Mouse (Mus musculus) spleen, adult 2 months (tissue): Measurements from ENCODE around the gene Kng2. TPM values are rescaled to one million over a fixed set of nuclear protein-coding genes. Genes with fewer than 3 reads are reported as not detected.
"Not testable (repeated sequence)": the region's sequence is repeated elsewhere in the genome, so short reads cannot be mapped to it uniquely, and the experiment has no call there.

Source experiments
- DNase-seq, 2 experiments: peaks; one replicate each; pipeline versions ENCODE4 v3.0.0 to v3.0.0-alpha.2; 2012 to 2021; ENCODE audit warnings: low spot score in 2 of 2, low read depth in 1 of 2
- H3K27ac ChIP-seq: fragments of 200-500 bp; 2 replicates; pipeline ENCODE4 v1.5.1; 2012; ENCODE audit warnings: low read length, inconsistent platforms; ENCODE audit not compliant: insufficient read depth
- H3K27me3 ChIP-seq: fragments of 200-500 bp; 2 replicates; pipeline ENCODE4 v1.6.1; 2012; ENCODE audit warnings: mild to moderate bottlenecking, moderate library complexity, low read length, inconsistent platforms; ENCODE audit not compliant: control insufficient read depth, insufficient read depth
- H3K36me3 ChIP-seq: fragments of 200-500 bp; 2 replicates; pipeline ENCODE4 v1.6.1; 2012; ENCODE audit warnings: mild to moderate bottlenecking, low read length, inconsistent platforms; ENCODE audit not compliant: control insufficient read depth, insufficient read depth
- H3K4me1 ChIP-seq: fragments of 200-500 bp; 2 replicates; pipeline ENCODE4 v1.6.1; 2011; ENCODE audit warnings: inconsistent platforms; ENCODE audit not compliant: control insufficient read depth, insufficient read depth, insufficient read length
- H3K4me3 ChIP-seq: fragments of 200-500 bp; 2 replicates; pipeline ENCODE4 v1.5.1; 2011; ENCODE audit warnings: mild to moderate bottlenecking, inconsistent platforms; ENCODE audit not compliant: insufficient read depth, insufficient read length; ENCODE audit errors: extremely low read depth
- CTCF ChIP-seq: fragments of 200-500 bp; IDR thresholded peaks from 2 replicates; pipeline ENCODE4 v1.5.1; 2011; ENCODE audit warnings: mild to moderate bottlenecking, inconsistent platforms; ENCODE audit not compliant: insufficient read depth, insufficient read length, insufficient replicate concordance; ENCODE audit errors: extremely low read depth
- POLR2A ChIP-seq: fragments of 200-500 bp; IDR thresholded peaks from 2 replicates; pipeline ENCODE4 v1.6.1; 2011; ENCODE audit warnings: low read depth, low read length, inconsistent platforms
- WGBS: fragments of 180-500 bp; shearing (Covaris S2); methylation state at CpG from one replicate; pipeline ENCODE4 v1.1.7; 2018; 5-methylcytosine and 5-hydroxymethylcytosine counted together
- polyA plus RNA-seq: library from polyadenylated mRNA; depleted of rRNA; stranded (reverse); fragments of >200 nt; gene quantifications from 2 replicates; pipeline ENCODE4 v1.2.3, GENCODE M21; 2012; rRNA removed

The Kng2 gene
- polyA plus RNA-seq, 1 experiment = not detected

GRCm38 (mm10) chr16:22950840-22951395, 78.4 kb downstream of the Kng2 start, which contains the start of gene Hrg:
Gene Hrg (plus strand): TSS chr16:22951072.
- Histone ChIP-seq H3K36me3 (no peaks in the 10 kb centered on the region), H3K4me1 (no peaks in the 10 kb centered on the region), H3K4me3 (no peak within 1 kb of the TSS), H3K27ac (no peak within 1 kb of the TSS), H3K27me3 (no peaks in the 10 kb centered on the region)
- WGBS = 94% methylated on average over 6 of the region's 6 CpGs
- no peak for TF ChIP-seq CTCF
- no peak for DNase-seq

DNA sequence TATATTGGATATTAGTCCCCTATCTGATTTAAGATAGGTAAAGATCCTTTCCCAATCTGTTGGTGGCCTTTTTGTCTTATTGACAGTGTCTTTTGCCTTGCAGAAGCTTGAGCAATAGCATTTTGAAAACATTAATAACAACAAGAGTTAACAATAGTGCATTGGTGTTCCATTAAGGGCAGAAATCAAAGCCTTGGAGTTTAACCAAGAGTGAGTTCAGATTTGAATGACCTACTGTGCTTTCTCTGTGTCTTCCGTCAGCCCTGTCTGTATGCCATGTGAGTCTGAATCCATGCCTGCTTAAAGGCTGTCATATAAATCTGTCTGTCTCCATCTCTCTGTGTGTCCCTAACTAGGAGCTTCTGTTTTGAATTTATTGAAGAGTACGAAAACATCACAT, 81.9 kb downstream of the Kng2 start:
- H3K4me3 ChIP-seq = no peak overlapping the region
- no peaks in the 10 kb centered on the region for H3K27me3 ChIP-seq
- no peak for DNase-seq
- no peak for TF ChIP-seq CTCF
- no peak for TF ChIP-seq POLR2A
- no peaks in the 10 kb centered on the region for H3K4me1 ChIP-seq
- H3K27ac ChIP-seq = no peak overlapping the region
- H3K36me3 ChIP-seq = no peaks in the 10 kb centered on the region
- 85% methylated on average over 2 of the region's 2 CpGs for WGBS

DNA sequence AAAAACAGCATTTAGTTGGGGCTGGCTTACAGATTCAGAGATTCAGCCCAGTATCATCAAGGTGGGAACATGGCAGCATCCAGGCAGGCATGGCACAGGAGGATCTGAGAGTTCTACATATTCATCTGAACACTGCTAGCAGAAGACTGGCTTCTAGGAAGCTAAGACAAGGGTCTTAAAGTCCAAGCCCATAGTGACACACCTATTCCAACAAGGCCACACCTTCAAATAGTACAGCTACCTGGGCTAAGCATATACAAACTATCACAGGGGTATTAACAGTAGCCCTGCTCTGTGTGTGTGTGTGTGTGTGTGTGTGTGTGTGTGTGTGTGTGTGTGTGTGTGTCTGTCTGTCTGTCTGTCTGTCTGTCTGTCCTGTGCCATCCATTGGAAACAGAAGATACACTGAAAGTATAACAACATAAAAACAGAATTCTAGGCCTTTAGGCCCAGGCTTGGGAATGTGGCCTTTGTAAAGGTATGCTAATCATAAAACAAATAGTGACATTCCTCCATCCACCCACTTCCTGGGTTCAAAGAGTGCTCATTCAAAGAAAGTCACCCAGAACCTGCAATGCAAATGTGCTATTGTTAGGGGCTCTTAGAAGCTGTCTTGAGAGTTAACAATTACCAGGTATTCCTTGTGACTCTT, 87.3 kb downstream of the Kng2 start:
- not testable (repeated sequence) for H3K4me1 ChIP-seq, H3K27ac ChIP-seq, DNase-seq, H3K27me3 ChIP-seq, H3K4me3 ChIP-seq, H3K36me3 ChIP-seq

DNA sequence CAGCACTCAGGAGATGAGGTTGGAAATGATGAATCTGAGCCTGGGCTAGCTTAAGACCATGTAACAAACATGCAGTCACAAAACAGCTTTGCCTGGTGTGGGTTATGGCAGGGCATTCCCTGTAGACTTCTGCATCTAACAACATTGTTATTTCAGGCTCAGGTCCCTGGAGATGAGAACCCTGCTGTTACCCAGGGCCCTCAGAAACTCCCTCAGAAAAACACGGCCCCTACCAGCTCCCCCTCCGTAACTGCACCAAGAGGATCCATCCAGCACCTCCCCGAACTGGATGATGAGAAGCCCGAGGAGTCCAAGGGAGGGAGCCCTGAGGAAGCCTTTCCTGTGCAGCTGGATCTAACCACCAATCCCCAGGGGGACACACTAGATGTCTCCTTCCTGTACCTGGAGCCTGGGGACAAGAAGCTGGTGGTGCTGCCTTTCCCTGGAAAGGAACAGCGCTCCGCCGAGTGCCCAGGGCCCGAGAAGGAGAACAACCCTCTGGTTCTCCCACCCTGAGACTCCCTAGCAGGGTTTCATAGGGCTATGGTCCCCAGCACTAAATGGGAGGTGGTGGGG, 90.1 kb downstream of the Kng2 start:
- Histone ChIP-seq H3K36me3 (no peaks in the 10 kb centered on the region), H3K4me1 (peaks cover 6% of the 10 kb centered on the region; the same call in 1 of the 2 replicates), H3K27me3 (no peaks in the 10 kb centered on the region), H3K27ac (no peak overlapping the region), H3K4me3 (no peak overlapping the region)
- no peak for TF ChIP-seq CTCF
- no peak for TF ChIP-seq POLR2A
- DNase-seq = no peak
- 40% methylated on average over 8 of the region's 8 CpGs for WGBS

GRCm38 (mm10) chr16:22938541-22938940, 90.7 kb downstream of the Kng2 start:
- Histone ChIP-seq H3K4me1 (peaks cover 6% of the 10 kb centered on the region; the same call in 1 of the 2 replicates), H3K4me3 (no peak overlapping the region), H3K27me3 (no peaks in the 10 kb centered on the region), H3K27ac (no peak overlapping the region), H3K36me3 (no peaks in the 10 kb centered on the region)
- no peak for DNase-seq
- WGBS = 34% methylated on average over 2 of the region's 2 CpGs
- no peak for TF ChIP-seq CTCF
- no peak for TF ChIP-seq POLR2A

- Histone ChIP-seq H3K27me3 (no peaks in the 10 kb centered on the region), H3K36me3 (no peaks in the 10 kb centered on the region), H3K4me3 (no peak overlapping the region), H3K4me1 (peaks cover 6% of the 10 kb centered on the region; the same call in 1 of the 2 replicates), H3K27ac (no peak overlapping the region)
- whole genome bisulfite sequencing = 90% methylated on average over 12 of the region's 12 CpGs
- TF ChIP-seq POLR2A (no peak), CTCF (no peak)
- no peak for DNase-seq
These were observed 91.7 kb downstream of the Kng2 start for GRCm38 (mm10) chr16:22937631-22938030.

Other genes starting within 250 kb of the Kng2 start
- not detected in 2 replicates for gene Crygs, start 217.9 kb downstream of the Kng2 start, polyA plus RNA-seq
- gene Tbccd1, start 171.8 kb downstream of the Kng2 start, polyA plus RNA-seq = 9.1 and 9.9 TPM in 2 replicates
- 13.3 and 16.0 TPM in 2 replicates for gene Dnajb11, start 171.6 kb downstream of the Kng2 start, polyA plus RNA-seq
- 0.57 and 0.60 TPM in 2 replicates for gene Ahsg, start 138.2 kb downstream of the Kng2 start, polyA plus RNA-seq
- gene Fetub, start 111.1 kb downstream of the Kng2 start, polyA plus RNA-seq = 0.12 TPM in 1 of 2 replicates, not detected in the other
- not detected in 2 replicates for gene Hrg, start 78.4 kb downstream of the Kng2 start, polyA plus RNA-seq
- gene Kng1, start 28.4 kb upstream of the Kng2 start, polyA plus RNA-seq = 0.04 TPM in 1 of 2 replicates, not detected in the other
- 51.0 and 62.8 TPM in 2 replicates for gene Eif4a2, start 78.0 kb upstream of the Kng2 start, polyA plus RNA-seq
- gene Rfc4, start 98.3 kb upstream of the Kng2 start, polyA plus RNA-seq = 0.22 and 0.63 TPM in 2 replicates
- 2.9 and 5.8 TPM in 2 replicates for gene Adipoq, start 117.1 kb upstream of the Kng2 start, polyA plus RNA-seq
- 30.5 and 33.1 TPM in 2 replicates for gene St6gal1, start 195.3 kb upstream of the Kng2 start, polyA plus RNA-seq